Mouse (Mus musculus): ENCODE results near the gene Hspa1l. TPM values are rescaled to one million over a fixed set of nuclear protein-coding genes. Genes with fewer than 3 reads are reported as not detected.
"Not testable (repeated sequence)": the region's sequence is repeated elsewhere in the genome, so short reads cannot be mapped to it uniquely, and the experiment has no call there.

The Hspa1l gene
- total RNA-seq, 2 experiments from 2014 or later = 0.39 to 1.3 TPM

DNA sequence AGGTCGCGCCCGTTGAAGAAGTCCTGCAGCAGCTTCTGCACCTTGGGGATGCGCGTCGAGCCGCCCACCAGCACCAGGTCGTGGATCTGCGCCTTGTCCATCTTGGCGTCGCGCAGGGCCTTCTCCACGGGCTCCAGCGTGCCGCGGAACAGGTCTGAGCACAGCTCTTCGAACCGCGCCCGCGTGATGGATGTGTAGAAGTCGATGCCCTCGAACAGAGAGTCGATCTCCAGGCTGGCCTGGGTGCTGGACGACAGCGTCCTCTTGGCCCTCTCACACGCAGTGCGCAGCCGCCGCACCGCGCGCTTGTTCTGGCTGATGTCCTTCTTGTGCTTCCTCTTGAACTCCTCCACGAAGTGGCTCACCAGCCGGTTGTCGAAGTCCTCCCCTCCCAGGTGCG, 1.7 kb upstream of the Hspa1l start:
- DNase-seq (ENCODE audit: low spot score in 2 of 2) = not testable (repeated sequence)

DNA sequence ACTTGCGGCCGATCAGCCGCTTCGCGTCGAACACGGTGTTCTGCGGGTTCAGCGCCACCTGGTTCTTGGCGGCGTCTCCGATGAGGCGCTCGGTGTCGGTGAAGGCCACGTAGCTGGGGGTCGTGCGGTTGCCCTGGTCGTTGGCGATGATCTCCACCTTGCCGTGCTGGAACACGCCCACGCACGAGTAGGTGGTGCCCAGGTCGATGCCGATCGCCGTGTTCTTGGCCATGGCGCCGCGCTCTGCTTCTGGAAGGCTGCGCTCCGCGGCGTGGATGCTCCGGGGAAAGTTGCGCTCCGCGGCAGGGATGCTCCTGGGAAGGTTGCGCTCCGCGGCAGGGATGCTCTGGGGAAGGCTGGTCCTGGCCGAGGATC, 822 bp upstream of the Hspa1l start:
- not testable (repeated sequence) for DNase-seq (ENCODE audit: low spot score in 2 of 2)

DNA sequence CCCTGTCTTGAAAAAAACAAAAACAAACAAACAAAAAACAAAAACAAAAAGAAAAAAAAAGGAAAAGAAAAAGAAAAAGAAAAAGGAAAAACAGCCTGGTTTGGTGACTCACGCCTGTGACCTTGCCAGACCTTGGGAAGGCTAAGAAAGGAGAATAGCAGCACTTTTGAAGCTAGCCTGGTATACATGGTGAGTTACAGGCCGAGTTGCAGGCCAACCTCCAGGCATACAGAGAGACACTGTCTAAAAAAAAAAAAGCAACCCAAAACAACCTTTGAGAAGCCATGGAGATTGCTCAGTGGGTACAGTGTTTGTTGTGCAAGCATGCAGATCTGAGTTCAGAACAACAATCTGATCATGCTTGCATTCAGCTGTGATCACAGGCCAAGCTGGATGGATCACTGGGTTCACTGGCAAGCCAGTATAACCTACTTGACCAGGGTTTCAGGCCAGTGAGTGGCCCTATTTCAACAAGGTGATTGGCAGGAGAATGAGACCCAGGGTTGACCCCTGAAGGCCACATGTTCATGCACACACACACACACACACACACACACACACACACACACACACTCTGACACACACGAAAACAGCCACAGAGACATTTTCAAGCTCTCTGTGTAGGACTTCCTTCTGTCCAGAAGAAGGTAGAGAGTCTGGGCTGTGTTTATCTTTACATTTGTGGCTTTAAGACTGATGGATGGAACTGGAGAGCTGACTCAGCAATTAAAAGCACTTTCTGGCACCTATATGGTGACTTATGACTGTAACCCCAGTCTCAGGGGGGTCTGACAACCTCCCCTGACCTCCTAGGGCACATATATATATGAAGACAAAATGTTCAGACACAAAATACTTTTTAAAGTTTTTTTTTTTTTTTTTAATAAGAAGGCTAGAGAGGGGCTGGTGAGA, 3.3 kb downstream of the Hspa1l start:
- no peak for DNase-seq (ENCODE audit: low spot score in 2 of 2)

DNA sequence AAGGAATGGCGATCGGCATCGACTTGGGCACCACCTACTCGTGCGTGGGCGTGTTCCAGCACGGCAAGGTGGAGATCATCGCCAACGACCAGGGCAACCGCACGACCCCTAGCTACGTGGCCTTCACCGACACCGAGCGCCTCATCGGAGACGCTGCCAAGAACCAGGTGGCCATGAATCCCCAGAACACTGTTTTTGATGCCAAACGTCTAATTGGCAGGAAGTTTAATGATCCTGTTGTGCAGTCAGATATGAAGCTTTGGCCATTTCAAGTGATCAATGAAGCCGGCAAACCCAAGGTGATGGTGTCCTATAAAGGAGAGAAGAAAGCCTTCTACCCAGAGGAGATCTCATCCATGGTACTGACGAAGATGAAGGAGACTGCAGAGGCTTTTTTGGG, 4.5 kb downstream of the Hspa1l start:
- no peak for DNase-seq (ENCODE audit: low spot score in 2 of 2)

DNA sequence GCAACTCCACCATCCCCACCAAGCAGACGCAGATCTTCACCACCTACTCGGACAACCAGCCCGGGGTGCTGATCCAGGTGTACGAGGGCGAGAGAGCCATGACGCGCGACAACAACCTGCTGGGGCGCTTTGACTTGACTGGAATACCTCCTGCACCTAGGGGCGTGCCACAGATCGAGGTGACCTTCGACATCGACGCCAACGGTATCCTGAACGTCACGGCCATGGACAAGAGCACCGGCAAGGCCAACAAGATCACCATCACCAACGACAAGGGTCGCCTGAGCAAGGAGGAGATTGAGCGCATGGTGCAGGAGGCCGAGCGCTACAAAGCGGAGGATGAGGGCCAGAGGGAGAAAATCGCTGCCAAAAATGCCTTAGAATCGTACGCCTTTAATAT, 5.7 kb downstream of the Hspa1l start:
- DNase-seq (ENCODE audit: low spot score in 2 of 2) = no peak

DNA sequence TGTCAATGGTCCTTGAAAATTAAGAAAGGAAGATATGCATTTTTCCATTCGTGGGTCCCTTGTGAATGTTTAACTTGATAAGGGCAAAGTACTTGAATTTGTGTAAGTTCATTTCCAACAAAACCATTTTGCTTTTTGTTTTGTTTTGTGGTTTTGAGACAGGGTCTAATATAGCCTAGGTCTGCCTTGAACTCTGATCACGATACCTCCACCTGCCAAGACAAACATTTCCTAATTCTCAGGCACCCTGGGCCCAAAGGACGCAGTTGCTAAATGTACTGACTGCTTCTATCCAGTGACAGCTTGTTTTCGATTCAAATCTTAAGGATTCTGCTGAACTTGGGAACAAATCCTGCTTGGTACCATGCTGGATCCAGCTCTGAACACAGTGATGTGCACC, 7.1 kb downstream of the Hspa1l start:
- no peak for DNase-seq (ENCODE audit: low spot score in 2 of 2)

DNA sequence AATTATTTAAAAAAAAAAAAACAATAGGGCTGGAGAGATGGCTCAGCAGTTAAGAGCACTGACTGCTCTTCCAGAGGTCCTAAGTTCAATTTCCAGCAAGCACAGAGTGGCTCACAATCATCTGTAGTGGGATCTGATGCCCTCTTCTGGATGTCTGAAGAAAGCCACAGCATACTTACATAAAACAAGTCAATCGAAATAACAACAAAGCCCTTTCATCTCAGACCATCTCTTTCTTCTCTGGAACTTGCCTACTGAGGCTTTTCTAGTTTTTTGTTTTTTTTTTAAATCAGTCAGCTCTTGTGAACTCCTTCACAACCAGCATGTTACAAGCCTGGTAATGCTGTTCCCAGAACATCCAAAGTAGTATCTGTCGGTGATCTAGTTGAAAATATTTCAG, 8.2 kb downstream of the Hspa1l start:
- no peak for DNase-seq (ENCODE audit: low spot score in 2 of 2)

DNA sequence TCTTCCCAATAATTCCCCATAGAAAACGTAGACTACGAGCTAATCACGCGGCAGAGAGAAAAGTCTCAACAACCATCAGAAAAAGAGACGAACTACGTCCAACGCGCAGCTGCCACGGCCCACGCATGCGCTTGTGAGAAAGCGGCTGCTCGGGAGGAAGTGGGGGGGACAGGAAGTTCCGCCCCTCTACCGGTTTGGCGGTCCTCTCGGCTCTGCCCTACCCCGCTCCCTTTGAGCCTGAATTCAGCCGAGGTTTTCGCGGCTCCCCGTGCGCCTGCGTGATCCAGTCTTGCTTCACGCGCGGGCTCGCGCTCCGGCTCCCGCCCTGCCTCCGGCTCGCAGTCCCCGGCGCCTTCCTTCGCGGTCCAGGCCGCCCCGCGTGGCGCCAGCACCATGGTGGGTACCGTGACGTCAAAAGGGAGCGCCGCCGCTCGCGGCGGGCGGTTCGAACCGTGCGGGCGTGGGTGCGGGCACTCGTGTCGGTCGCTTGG, 9.2 kb downstream of the Hspa1l start, which contains the start of gene Lsm2:
Gene Lsm2 (plus strand): TSS at position 173 of the 491 bp plus-strand sequence.
- peak; percentile 78 to 81 for DNase-seq (ENCODE audit: low spot score in 2 of 2)

DNA sequence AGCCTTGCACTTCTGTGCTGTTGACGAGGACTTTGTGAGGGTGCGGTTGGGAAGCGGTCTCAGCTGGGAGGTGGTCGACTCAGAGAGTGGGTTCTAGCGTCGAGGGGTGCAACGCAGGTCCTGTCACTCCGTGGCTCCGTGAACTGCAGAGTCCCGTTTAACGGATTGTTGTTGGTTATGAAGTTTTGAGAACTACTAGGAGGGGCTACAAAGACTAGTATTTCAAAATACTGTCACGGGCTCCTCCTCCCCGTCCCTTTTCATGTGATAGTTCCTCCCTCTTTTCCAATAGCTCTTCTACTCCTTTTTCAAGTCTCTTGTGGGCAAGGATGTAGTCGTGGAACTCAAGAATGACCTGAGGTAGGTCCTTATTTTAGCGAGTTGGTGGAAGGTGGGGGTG, 9.8 kb downstream of the Hspa1l start:
- DNase-seq (ENCODE audit: low spot score in 2 of 2) = no peak

DNA sequence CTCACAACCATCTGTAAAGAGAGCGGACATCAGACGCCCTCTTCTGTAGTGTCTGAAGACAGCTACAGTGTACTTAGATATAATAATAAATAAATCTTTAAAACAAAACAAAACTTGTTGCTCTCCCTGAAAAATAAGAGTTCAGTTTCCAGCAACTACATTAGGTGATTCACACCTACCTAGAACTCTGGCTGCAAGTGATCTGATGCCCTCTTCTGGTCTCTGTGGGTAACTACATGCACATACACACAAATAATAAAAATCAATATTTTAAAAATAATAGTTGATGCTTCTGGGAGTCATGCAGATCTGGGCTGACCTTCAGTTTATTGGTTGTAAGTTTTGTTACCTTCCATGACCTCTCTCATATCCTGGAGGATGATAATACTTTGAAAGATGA, 11.7 kb downstream of the Hspa1l start:
- no peak for DNase-seq (ENCODE audit: low spot score in 2 of 2)

DNA sequence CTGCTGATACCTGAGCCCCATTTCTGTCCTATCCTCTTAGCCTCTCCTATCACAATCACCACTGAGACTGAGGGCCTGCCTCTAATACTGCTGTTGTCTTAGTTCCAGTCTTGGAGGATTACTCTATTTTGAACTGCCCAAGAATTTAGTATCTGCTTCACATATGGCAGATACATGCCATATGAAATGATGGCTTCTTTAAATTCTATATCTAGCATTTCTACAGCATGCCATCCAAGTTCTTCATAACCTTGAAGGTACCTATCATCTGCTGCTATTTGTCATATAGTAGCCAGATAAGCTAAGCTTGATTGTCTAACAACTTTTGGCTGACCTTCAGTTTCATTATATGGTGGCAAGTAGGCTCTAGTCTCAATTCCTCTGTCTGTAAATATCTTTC, 22.2 kb downstream of the Hspa1l start:
- DNase-seq (ENCODE audit: low spot score in 2 of 2) = no peak

DNA sequence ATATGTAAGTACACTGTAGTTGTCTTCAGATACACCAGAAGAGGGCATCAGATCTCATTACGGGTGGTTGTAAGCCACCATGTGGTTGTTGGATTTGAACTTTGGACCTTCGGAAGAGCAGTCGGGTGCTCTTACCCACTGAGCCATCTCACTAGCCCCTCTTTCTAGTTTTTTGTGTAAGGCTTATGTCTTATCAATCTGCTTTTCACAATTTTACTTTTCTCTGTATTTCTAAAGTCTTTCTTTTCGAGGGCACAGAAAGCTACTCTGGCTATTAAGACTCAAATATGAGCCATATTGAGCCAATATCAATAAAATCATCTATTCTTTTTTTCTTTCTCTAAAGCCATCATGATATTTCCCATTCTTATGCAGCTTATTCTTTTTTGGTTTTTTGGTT, 22.7 kb downstream of the Hspa1l start:
- DNase-seq (ENCODE audit: low spot score in 2 of 2) = not testable (repeated sequence)

DNA sequence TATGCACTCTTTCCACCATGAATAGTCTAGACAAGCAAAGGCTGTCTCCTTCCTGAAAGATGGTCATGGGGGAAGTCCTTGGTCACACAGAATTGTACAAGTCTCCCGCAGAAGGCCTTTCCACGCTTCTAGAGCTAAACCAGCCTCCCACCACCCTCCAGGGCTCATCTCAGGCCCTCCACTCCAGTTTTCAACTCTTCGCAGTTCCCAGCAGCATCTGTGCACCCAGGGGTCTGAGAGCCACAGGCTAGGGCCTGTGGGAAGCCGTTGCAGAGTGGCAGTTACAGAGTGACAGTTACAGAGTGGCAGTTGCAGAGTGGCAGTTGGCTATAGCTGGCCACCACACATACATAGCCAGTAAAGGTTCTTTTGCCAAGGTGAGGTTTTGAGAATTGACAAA, 23.4 kb downstream of the Hspa1l start:
- not testable (repeated sequence) for DNase-seq (ENCODE audit: low spot score in 2 of 2)

DNA sequence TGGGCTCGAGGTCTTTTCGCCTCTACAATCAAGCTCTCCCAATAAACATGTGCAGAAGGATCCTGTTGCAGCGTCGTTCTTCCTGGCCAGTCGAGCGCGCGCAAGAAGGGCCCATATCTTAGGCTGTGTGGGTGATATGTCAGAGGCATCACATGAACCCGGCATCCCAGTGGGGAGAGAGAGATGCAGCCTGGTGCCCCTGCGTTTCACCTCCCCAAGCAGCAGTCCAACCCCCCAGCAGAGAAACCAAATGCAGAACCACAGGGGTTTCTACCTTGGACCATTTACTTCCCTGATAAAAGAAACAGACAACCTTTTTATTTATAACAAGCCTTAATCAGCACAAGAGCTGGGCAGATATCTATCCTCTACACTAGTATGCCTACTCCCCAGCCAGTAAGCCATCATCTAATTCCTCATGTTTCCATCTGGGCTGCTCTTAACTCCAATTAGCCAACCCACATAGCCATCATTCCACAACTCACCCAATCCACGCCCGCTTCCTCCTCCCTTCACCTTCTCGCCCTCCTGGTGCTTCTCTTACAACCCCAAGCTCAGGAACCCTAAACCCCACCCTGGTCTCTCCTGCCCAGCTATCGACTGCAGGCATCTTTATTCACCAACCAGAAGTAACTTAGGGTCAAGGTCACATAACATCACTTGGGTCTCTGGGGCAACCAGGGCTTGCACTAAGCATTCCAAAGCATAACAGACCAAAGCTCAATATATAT, 24.1 kb downstream of the Hspa1l start:
- no peak for DNase-seq (ENCODE audit: low spot score in 2 of 2)

DNA sequence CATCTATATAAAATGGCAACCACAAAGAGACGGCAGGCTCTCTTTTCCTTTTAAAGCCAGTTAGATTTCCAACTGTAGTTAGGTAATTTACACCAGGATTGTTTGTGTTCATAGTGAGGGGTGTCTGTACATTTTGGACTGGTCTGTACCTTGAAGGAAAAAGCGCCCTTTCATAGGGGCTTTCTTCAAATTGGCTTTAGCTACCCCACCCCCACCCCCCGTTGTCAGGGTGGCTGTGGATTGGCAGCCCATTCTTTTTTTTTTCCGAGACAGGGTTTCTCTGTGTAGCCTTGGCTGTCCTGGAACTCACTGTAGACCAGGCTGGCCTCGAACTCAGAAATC, 24.6 kb downstream of the Hspa1l start:
- no peak for DNase-seq (ENCODE audit: low spot score in 2 of 2)

DNA sequence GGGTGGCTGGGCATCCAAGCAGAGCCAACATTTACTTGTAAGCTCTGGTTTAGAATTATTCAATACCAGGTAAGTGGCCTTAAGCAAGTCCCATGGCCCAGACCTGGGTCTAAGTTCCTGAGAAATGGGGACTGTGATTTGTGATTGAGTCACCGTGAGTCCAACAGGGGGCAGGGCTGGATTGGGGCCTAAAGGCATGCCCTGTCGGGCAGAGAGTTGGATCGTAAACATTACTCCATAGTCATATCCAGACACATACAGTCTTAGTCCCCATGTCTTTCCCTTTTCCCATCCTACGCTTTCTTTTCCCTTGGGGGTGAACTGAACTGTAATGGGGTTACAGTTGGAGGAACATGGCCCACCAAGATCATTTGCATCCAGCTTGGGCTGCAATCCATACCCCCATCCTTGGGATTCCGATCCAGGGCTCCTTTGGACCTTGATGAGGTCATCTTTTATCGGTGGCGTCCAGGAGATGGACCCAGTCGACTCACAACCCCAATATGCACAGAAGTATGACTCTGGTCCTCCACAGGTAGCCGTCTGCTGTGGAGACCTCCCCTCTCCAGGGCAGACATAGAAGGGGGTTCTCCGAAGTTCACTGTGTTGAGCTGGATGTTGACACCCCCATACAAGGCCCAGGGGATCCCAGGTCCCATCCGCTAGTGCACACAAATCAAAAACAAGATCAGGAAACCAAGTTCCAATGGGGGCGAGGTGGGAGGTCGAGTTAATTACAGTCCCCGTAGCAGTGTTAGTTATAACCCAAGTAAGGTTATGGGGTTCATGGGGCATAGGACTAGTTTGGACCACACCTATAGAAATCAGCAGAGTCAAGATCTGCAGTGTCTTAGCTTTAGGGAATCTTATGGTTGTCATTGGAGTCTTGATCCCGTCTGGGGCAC, 26.3 kb downstream of the Hspa1l start:
- no peak for DNase-seq (ENCODE audit: low spot score in 2 of 2)

DNA sequence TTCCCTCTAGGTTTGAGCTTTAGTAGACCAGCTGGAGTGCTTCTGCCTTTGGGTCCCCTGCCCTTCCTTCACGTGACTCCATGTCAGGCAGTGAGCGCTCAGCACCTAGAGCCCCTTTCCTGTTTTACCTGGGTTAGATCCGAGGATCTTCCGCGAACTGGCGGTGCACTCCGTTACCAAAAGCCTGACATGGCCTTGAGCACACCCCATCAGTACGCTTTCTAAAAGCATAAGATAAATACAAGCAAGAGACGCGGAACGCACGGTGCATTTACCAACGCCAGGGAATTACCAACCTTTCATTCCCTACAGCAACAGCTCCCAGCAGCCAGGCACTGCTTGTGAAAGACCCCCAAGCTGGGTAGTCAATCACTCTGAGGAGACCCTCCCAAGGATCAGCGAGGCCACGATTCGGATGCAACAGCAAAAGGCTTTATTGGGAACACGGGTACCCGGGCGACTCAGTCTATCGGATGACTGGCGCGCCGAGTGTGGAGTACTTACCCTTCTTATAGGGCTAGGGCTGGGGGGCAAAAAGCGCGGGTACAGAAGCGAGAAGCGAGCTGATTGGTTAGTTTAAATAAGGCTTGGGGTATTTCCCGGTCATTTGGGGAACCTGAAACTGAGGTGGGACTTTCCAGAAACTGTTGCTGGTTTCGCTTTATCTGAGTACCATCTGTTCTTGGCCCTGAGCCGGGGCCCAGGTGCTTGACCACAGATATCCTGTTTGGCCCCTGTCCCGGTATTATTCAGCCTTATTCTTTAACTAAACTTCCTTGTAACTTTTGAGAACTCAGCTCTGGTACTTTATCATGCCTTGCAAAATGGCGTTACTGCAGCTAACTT, 27.6 kb downstream of the Hspa1l start:
- not testable (repeated sequence) for DNase-seq (ENCODE audit: low spot score in 2 of 2)

DNA sequence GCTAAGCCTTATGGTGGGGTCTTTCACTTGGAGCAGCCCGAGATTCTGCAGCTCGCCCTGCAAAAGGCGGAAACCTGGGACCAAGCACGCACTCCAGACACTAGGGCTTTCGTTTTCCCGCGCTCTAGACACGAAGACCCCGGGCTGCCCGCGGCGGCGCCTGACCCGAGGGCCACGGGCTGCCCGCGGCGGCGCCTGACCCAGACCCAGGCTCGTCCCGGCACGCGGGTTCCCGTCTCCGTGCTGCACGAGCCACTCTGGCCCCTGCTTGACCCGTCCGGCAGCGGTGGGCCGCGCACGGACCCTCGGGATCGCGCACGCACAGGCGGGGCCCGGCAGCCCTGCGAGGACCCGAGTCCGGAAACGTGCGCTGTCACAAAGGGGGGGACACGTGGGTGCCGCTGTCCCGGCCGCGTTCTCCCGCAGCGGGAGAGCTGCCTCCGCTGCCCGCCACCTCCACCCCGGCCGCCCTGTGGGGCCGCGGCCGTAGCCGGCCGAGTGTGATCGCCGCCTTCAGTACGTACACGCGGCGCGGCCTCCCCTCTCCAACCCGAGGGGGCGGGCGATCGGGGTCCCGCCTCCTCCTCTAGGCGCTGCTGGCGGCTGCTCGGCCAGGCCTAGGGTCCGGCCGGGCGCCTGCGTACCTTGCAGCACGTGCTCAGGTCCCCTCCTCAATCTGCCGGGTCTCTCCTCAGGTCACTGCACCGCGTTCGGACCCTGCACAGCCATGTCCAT, 28.4 kb downstream of the Hspa1l start, which contains the start of gene Vars:
Gene Vars (plus strand): TSS at position 271 of the 735 bp plus-strand sequence.
- peak; percentile 79 to 84 for DNase-seq (ENCODE audit: low spot score in 2 of 2)

DNA sequence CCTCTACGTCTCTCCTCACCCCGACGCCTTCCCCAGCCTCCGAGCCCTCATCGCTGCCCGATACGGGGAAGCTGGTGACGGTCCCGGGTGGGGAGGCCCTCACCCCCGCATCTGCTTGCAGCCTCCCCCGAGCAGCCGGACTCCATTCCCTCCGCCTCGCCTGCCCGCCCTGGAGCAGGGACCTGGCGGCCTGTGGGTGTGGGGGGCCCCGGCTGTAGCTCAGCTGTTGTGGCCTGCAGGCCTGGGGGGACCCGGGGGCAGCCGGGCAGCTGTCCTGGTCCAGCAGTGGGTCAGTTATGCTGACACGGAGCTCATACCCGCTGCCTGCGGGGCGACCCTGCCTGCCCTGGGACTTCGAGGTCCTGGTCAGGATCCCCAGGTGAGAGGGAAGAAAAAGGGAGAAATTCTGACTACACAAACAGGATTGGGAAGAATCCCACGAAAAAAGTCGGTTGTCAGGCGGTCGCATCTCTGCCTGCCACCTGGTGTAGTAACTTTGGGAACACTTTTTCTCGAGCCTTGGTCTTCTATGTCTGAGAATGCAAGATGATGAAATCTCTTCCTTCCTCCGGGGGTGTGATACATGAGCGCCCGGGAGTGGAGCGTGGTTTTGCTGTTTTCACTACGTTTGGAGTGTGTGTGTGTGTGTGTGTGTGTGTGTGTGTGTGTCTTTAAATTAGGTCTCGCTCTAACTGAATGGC, 29.1 kb downstream of the Hspa1l start:
- DNase-seq (ENCODE audit: low spot score in 2 of 2) = peak in 1 of 2 experiments; percentile 36
